Mouse (Mus musculus) forebrain, embryonic 13.5 days (tissue): ENCODE measurements at regions not wholly inside any gene's neighbourhood (a gene's known extent, or its start where the extent isn't known, plus 50 kb on each side); places are given as distances from the start of the nearest gene placed in this dataset.

ENCODE experiments used
- ATAC-seq: fragments of 200-750 bp; cut with Nextera tagmentation; 2 replicates; pipeline ENCODE4 v1.8.0; 2017
- H3K27ac ChIP-seq: fragments of 300-500 bp; sonication (generic); 2 replicates; pipeline ENCODE4 v1.5.1; 2015; ENCODE audit warnings: inconsistent platforms, mild to moderate bottlenecking, moderate library complexity
- H3K27me3 ChIP-seq: fragments of 300-500 bp; sonication (generic); 2 replicates; pipeline ENCODE4 v1.6.1; 2015; ENCODE audit warnings: mild to moderate bottlenecking, inconsistent platforms
- H3K36me3 ChIP-seq: fragments of 300-500 bp; sonication (generic); 2 replicates; pipeline ENCODE4 v1.6.1; 2015; ENCODE audit warnings: mild to moderate bottlenecking, inconsistent platforms; ENCODE audit not compliant: poor library complexity, severe bottlenecking
- H3K4me1 ChIP-seq: fragments of 300-500 bp; sonication (generic); 2 replicates; pipeline ENCODE4 v1.6.1; 2015; ENCODE audit warnings: inconsistent platforms
- H3K4me2 ChIP-seq: fragments of 300-500 bp; sonication (generic); 2 replicates; pipeline ENCODE4 v1.6.1; 2015; ENCODE audit warnings: inconsistent platforms, mild to moderate bottlenecking, moderate library complexity
- H3K4me3 ChIP-seq: fragments of 300-500 bp; sonication (generic); 2 replicates; pipeline ENCODE4 v1.5.1; 2015; ENCODE audit warnings: mild to moderate bottlenecking, inconsistent platforms
- H3K9ac ChIP-seq: fragments of 300-500 bp; sonication (generic); 2 replicates; pipeline ENCODE4 v1.6.1; 2015; ENCODE audit warnings: mild to moderate bottlenecking, inconsistent platforms
- H3K9me3 ChIP-seq: fragments of 300-500 bp; sonication (generic); replicated peaks from 2 replicates; pipeline ENCODE4 v1.6.1; 2016; ENCODE audit warnings: inconsistent platforms
- WGBS: fragments of 180-500 bp; shearing (Covaris S2); methylation state at CpG from one replicate; pipeline ENCODE4 v1.1.7; 2015; 5-methylcytosine and 5-hydroxymethylcytosine counted together

- H3K36me3 ChIP-seq, result no peaks in the 10 kb centered on the region
- H3K27ac ChIP-seq, result no peak overlapping the region
- no peak for ATAC-seq
- no peak overlapping the region for H3K4me2 ChIP-seq
- H3K4me3 ChIP-seq, result no peak overlapping the region
- H3K9me3 ChIP-seq, result no peaks in the 10 kb centered on the region
- H3K9ac ChIP-seq, result no peak overlapping the region
- WGBS, result 89% methylated on average over 5 of the region's 5 CpGs
- H3K27me3 ChIP-seq, result no peaks in the 10 kb centered on the region
- no peaks in the 10 kb centered on the region for H3K4me1 ChIP-seq
These were observed 547.4 kb downstream of the Abca13 start for GRCm38 (mm10) chr11:9739098-9739497.

GRCm38 (mm10) chr11:9780240-9780901 lies 588.6 kb downstream of the Abca13 start:
- H3K4me2 ChIP-seq, result no peak overlapping the region
- H3K4me3 ChIP-seq, result no peak overlapping the region
- WGBS, result 90% methylated on average over 8 of the region's 8 CpGs
- H3K27ac ChIP-seq, result no peak overlapping the region
- H3K36me3 ChIP-seq, result no peaks in the 10 kb centered on the region
- no peaks in the 10 kb centered on the region for H3K9me3 ChIP-seq
- no peak for ATAC-seq
- H3K27me3 ChIP-seq, result no peaks in the 10 kb centered on the region
- H3K4me1 ChIP-seq, result no peaks in the 10 kb centered on the region
- H3K9ac ChIP-seq, result no peak overlapping the region

- Histone ChIP-seq H3K4me3 (no peak overlapping the region), H3K36me3 (no peaks in the 10 kb centered on the region), H3K4me1 (no peaks in the 10 kb centered on the region), H3K9ac (no peak overlapping the region), H3K4me2 (no peak overlapping the region), H3K27ac (no peak overlapping the region), H3K9me3 (no peaks in the 10 kb centered on the region), H3K27me3 (no peaks in the 10 kb centered on the region)
- whole genome bisulfite sequencing, result 86% methylated on average over 2 of the region's 2 CpGs
- ATAC-seq, result peak; percentile 30; the same call in 1 of the 2 replicates
These were observed 601.6 kb downstream of the Abca13 start for GRCm38 (mm10) chr11:9793175-9793828.

- Histone ChIP-seq H3K27ac (no peak overlapping the region), H3K27me3 (no peaks in the 10 kb centered on the region), H3K4me3 (no peak overlapping the region), H3K4me2 (no peak overlapping the region), H3K4me1 (no peaks in the 10 kb centered on the region), H3K36me3 (no peaks in the 10 kb centered on the region), H3K9me3 (no peaks in the 10 kb centered on the region), H3K9ac (no peak overlapping the region)
- no peak for ATAC-seq
These were observed 647.9 kb downstream of the Abca13 start for GRCm38 (mm10) chr11:9839636-9840035.

- peak; percentile 45 for ATAC-seq
These were observed 676.9 kb downstream of the Abca13 start for GRCm38 (mm10) chr11:9868454-9869130.

More at GRCm38 (mm10) chr11:9868454-9869130, 676.9 kb downstream of the Abca13 start:
- Histone ChIP-seq H3K27ac (no peak overlapping the region), H3K27me3 (no peaks in the 10 kb centered on the region), H3K9me3 (no peaks in the 10 kb centered on the region), H3K9ac (no peak overlapping the region), H3K4me1 (no peaks in the 10 kb centered on the region), H3K4me3 (no peak overlapping the region), H3K36me3 (no peaks in the 10 kb centered on the region), H3K4me2 (no peak overlapping the region)
- WGBS, result 70% methylated on average over 2 of the region's 2 CpGs
